Mouse (Mus musculus) spleen, adult 2 months (tissue): ENCODE results near the gene Cep128.

Experiments used
- CTCF ChIP-seq: fragments of 200-500 bp; IDR thresholded peaks from 2 replicates; pipeline ENCODE4 v1.5.1; 2011; ENCODE audit warnings: mild to moderate bottlenecking, inconsistent platforms; ENCODE audit not compliant: insufficient read depth, insufficient read length, insufficient replicate concordance; ENCODE audit errors: extremely low read depth
- POLR2A ChIP-seq: fragments of 200-500 bp; IDR thresholded peaks from 2 replicates; pipeline ENCODE4 v1.6.1; 2011; ENCODE audit warnings: low read depth, low read length, inconsistent platforms

DNA sequence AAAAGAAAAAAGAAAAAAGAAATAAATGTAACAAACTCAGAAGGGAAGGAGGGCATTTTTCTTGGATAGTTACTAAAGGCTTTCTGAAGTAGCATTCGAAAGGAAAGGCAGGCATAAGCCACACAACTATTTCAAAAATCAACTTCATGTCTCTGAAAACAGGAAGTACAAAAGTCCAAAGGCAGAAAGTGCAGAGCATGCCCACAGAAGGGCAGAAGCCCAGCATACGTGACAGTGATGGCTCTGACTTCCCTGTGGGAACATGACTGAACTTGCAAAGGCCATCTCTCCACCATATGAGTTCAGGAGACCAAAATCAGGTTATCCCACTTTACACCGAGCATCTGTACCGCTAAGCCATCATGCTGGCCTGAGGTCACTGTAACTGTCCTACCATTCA lies 71.6 kb downstream of the Cep128 start:
- no peak for TF ChIP-seq CTCF
- TF ChIP-seq POLR2A: no peak
